Mouse (Mus musculus): ENCODE data around the gene Has1.

Has1 gene

GRCm38 (mm10) chr17:17844606-17845005 is 10.4 kb downstream of the Has1 start:
- CTCF ChIA-PET: interaction anchor here (0.7 kb wide), 1 partner anchor 92 kb away, joined by 8 read pairs; no protein-coding TSS in a partner anchor

DNA sequence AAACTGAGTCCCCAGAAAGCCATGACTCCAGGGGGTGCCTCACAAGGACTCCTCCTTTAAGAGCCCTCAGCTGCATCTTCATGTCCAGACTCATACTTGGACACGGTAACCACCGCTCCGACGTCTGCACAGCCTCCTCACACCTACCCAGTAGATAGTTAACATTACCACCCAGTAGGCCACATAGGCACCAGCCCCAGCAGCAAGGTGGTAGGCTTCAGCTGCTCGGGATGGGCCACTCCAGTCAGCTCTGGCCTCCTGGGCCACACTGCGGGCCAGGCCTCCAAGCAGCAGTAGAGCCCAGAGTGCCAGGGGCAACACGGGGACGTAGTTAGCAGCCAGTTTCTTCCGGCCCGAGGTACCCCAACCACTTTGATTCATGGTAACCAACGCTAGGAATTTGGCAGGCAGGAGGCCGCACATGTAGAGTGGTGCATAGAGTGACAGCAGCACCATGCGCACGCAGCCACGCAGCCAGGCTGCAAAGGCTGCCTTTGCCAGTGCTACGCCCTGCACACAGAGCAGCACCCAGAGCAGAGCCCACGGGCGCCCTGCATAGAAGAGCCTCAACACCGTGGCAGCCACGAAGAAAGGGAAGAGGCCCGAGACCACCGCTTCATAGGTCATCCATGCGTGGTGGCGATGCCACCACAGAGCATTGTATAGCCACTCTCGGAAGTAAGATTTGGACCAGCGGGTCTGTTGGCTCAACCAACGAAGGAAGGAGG is 11.3 kb downstream of the Has1 start:
- CTCF ChIA-PET: no interaction called here

GRCm38 (mm10) chr17:17840796-17841195 is 14.2 kb downstream of the Has1 start:
- CTCF ChIA-PET: no interaction called here

- CTCF ChIA-PET: no interaction called here
Observed at GRCm38 (mm10) chr17:17839276-17839675, 15.7 kb downstream of the Has1 start.

GRCm38 (mm10) chr17:17837919-17838701 is 16.9 kb downstream of the Has1 start:
- CTCF ChIA-PET: no interaction called here

DNA sequence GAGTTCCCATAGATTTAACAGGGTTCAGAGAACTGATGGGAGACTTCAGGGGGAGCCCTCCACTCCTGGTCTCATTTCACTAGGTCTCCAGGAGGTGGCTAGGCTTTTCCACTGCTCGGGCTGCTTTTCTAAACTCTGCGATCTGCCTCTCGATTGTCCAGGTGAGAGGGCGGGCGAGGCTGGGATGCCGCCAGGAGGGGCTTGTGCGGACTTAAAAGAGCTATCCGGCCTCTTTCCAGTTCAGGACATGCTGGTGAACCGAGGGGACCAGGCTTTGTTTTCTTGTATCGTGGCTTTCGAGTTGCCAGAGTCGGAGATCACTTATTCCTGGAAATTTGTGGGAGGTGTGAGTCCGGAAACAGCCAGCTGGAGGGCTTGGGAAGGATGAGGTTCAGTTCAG is 17.6 kb downstream of the Has1 start:
- CTCF ChIA-PET: no interaction called here

- CTCF ChIA-PET: no interaction called here
Observed at GRCm38 (mm10) chr17:17836101-17836500, 18.9 kb downstream of the Has1 start.

DNA sequence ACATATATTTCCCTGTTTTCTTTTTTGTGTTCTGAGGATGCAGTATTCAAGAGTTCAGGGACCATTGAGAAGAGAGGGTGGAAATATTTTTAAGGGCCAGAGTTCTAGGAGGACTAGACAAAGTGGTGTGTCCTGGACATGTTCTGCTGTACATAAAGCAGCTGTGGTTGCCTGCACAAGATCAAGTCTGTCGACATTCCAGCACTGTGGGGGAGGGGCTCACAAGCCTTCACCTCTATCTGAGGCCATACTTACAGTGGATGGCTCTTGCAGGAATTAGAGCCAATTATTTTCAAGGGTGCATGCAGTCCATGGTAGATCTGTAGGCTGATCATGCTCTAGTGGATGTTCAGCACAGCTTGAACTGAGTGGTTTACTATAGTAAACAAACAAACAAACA is 20.1 kb downstream of the Has1 start:
- CTCF ChIA-PET: no interaction called here

GRCm38 (mm10) chr17:17830731-17831130 is 24.3 kb downstream of the Has1 start:
- CTCF ChIA-PET: no interaction called here

GRCm38 (mm10) chr17:17829816-17830535 is 25.0 kb downstream of the Has1 start:
- CTCF ChIA-PET: no interaction called here

DNA sequence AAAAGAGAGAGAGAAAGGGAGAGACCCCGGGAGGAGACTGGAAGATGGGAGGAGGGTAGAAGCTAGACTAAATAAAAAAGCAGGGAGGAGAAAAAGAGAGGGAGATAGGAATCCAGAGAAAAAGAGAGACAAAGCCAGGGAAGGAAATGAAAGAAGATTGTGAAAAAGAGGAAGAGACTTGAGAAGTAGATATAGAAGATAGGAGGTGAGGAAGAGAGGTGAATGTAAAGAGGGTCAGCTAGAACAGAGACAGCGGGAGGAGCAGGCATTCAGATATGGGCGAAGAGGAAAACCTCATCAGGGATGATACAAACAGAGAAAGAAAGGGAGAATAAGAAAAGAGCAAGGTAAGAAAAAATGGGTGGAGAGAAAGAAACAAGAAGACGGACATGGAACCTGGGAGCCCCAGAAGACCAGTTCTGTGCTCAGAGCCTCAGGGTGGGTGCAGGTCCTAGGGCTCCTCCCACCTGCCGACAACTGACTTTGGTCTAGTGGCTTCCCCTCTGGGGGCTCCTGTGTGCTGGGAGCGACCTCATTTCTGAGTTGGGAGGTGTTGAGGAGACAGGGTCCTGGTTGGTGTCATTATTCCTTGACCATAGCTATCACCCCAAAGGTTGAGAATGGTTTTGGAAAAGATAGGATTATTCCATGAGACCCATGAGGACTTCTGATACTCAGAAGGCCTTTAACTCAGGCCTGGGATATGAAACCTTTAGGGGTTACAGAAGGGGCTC is 25.8 kb downstream of the Has1 start:
- CTCF ChIA-PET: no interaction called here

GRCm38 (mm10) chr17:17828191-17828981 is 26.6 kb downstream of the Has1 start:
- CTCF ChIA-PET: no interaction called here

- CTCF ChIA-PET: interaction anchor here (0.6 kb wide), 1 partner anchor 72 kb away, joined by 4 read pairs; no protein-coding TSS in a partner anchor
Observed at GRCm38 (mm10) chr17:17827658-17828190, 27.3 kb downstream of the Has1 start.

GRCm38 (mm10) chr17:17826751-17827657 is 28.0 kb downstream of the Has1 start, which contains the start of gene Spaca6:
Gene Spaca6, plus strand, starts transcription at chr17:17827158.
- CTCF ChIA-PET: interaction anchor here (0.5 to 0.6 kb wide), 2 partner anchors 73 to 1132 kb away, joined by 4 read pairs; no protein-coding TSS in a partner anchor

DNA sequence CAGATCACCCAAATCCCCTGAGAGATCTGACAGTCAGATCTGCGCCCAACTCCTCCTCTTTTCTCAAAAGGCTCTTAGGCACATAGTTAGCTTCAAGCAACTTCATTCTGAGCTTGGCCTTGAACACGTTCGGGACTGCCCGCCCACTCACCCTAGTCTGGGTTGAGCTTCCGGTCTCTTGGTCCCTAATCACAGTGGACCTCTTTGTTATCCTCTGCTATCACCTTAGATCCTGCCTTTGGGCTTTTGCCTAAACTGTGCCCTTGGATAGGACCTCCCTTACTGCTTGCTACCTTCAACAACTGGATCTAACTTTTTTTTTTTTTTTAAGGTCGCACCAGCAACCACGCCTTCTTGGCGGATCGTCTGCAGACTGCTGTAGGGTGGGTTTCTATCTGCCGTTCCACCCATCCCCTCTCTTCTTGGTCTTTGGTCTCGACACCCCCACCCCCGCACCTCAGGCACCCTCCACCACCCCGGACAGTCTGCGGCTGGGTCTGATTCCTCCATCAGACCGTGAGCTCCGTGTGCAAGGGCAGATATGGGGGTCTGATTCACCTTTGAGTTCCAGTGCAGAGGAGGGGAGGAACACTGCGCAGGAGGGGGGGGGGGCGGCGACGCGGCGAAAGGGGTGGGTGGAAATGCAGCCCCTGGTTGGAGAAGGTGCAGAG is 28.9 kb downstream of the Has1 start:
- CTCF ChIA-PET: interaction anchor here (0.5 to 0.7 kb wide), 2 partner anchors 822 to 1133 kb away, joined by 4 to 6 read pairs; no protein-coding TSS in a partner anchor

DNA sequence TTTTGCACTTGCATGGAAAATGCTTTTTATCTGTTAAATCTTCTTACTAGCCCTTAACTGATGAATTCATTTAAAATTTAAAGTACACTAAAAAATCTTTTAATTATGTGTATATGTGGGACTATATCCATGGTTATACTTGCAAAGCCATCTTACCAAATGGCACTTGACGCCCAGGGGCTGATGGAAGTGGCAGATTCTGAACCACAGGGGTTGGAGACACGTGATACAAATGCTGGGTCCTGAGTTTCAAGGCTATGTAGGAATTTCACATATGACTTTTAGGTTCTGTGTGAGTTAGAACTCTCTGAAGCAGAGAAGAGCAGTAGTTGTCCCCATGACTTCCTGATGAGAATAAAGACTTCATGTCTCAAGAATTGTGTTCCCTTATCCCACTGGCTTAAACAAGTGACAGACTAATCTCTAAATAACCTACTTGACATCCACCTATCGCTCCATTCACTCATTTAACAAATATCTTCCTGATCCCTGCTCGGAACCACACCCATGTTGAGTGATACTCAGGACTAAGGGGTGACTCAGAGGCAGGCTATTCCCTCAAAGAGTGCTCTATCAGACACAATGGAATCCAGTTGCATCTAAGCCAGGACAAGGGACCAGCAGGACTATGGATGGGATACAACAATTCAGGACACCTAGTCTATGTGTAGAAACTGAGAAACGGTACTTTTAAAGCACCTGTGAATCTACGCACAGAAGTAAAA is 31.2 kb downstream of the Has1 start:
- CTCF ChIA-PET: no interaction called here

GRCm38 (mm10) chr17:17795527-17795926 is 59.5 kb downstream of the Has1 start:
- CTCF ChIA-PET: no interaction called here

All from spleen, embryonic (tissue).